Mouse (Mus musculus) liver, adult 2 months (tissue): ENCODE data around the gene Ppox.

ENCODE experiments used
- CTCF ChIP-seq: fragments of 200-500 bp; IDR thresholded peaks from 2 replicates; pipeline ENCODE4 v1.5.1; 2011; ENCODE audit warnings: low read depth, low read length, control low read depth
- POLR2A ChIP-seq: fragments of 200-500 bp; IDR thresholded peaks from 2 replicates; pipeline ENCODE4 v1.6.1; 2011; ENCODE audit warnings: low read length, control low read depth; ENCODE audit not compliant: insufficient read depth; ENCODE audit errors: extremely low read depth

- TF ChIP-seq CTCF: 0 out of 2 replicates have a peak, but pooled peaks have one; percentile 4
- TF ChIP-seq POLR2A: no peak
These were observed 41.0 kb upstream of the Ppox start for GRCm38 (mm10) chr1:171322012-171322411.
